Mouse (Mus musculus) thymus, adult 2 months (tissue): Measurements from ENCODE around the gene Ccdc51. TPM values are rescaled to one million over a fixed set of nuclear protein-coding genes. Genes with fewer than 3 reads are reported as not detected.
A peak's percentile ranks its signal among the peaks of the same experiment; 100 is the strongest.

Experiments
- DNase-seq: peaks from one replicate; pipeline ENCODE4 v3.0.0; 2021
- H3K27ac ChIP-seq: fragments of 200-500 bp; 2 replicates; pipeline ENCODE4 v1.5.1; 2012; ENCODE audit warnings: low read length, control low read depth; ENCODE audit not compliant: control insufficient read depth, insufficient read depth
- H3K27me3 ChIP-seq: fragments of 200-500 bp; 2 replicates; pipeline ENCODE4 v1.6.1; 2012; ENCODE audit warnings: mild to moderate bottlenecking, low read length, moderate library complexity, mixed read lengths; ENCODE audit not compliant: control insufficient read depth, insufficient read depth
- H3K36me3 ChIP-seq: fragments of 200-500 bp; 2 replicates; pipeline ENCODE4 v1.6.1; 2012; ENCODE audit warnings: mild to moderate bottlenecking, low read length, moderate library complexity; ENCODE audit not compliant: control insufficient read depth, insufficient read depth
- H3K4me1 ChIP-seq: fragments of 200-500 bp; replicated peaks from 2 replicates; pipeline ENCODE4 v1.6.1; 2012; ENCODE audit warnings: low read length; ENCODE audit not compliant: control insufficient read depth, insufficient read depth
- H3K4me3 ChIP-seq: fragments of 200-500 bp; 2 replicates; pipeline ENCODE4 v1.5.1; 2012; ENCODE audit warnings: mild to moderate bottlenecking, low read length, control low read depth, moderate library complexity; ENCODE audit not compliant: control insufficient read depth, insufficient read depth
- CTCF ChIP-seq: fragments of 200-500 bp; IDR thresholded peaks from 2 replicates; pipeline ENCODE4 v1.5.1; 2012; ENCODE audit warnings: mild to moderate bottlenecking, control low read depth, low read length, moderate library complexity, borderline replicate concordance; ENCODE audit not compliant: control insufficient read depth, poor library complexity, insufficient read depth; ENCODE audit errors: extremely low read depth
- POLR2A ChIP-seq: fragments of 200-500 bp; IDR thresholded peaks from 2 replicates; pipeline ENCODE4 v1.6.1; 2012; ENCODE audit warnings: mild to moderate bottlenecking, low read length, control low read depth, moderate library complexity; ENCODE audit not compliant: control insufficient read depth, poor library complexity, insufficient read depth; ENCODE audit errors: extremely low read depth
- WGBS: fragments of 180-500 bp; shearing (Covaris S2); methylation state at CpG from one replicate; pipeline ENCODE4 v1.1.7; 2018; 5-methylcytosine and 5-hydroxymethylcytosine counted together
- polyA plus RNA-seq: library from polyadenylated mRNA; depleted of rRNA; stranded (reverse); fragments of >200 nt; gene quantifications from 2 replicates; pipeline ENCODE4 v1.2.3, GENCODE M21; 2012; rRNA removed

Gene Ccdc51
- polyA plus RNA-seq = 11.7 and 11.9 TPM in 2 replicates

DNA sequence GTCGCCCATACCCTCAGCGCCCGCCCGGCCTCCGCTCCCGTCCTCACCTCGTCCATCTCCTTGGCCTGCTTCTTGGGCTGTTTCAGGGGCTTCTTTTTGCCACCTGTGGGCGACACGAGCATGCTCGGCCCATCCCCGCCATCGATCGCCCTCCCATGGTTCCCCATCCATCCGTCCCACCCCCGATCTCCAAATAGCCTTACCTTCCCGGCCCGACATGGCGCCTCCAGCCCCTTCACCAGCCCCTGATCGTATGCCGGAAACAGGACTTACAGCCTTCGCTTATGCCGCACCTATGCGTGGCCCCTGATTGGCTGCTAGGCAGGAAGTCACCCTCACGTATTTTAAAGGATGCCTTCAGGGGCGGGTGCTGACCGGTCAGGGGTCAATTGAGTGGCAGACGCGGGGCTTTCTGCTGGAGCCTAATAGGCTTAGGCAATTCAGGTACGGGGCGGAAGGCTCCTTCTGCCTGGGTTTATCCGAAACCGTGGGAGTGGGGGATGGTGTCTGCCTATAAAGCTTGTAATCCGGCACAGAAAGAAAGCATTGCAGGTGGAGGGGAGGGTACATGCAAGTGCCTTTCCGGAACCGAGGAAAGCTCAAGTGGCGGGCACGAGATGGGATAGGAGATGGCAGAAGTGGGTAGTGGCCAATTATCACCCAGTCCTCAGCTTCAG, at the start of gene Ccdc51, which contains the start of gene Tma7:
Gene Ccdc51, plus strand, starts transcription at position 370 of the 677 bp plus-strand sequence.
Gene Tma7, minus strand, starts transcription at position 464 of the 677 bp plus-strand sequence.
- WGBS = under 1% methylated on average over 37 of the region's 37 CpGs
- TF ChIP-seq POLR2A (peak; percentile 85), CTCF (peak; percentile 35; the same call in 1 of the 2 replicates)
- peak; percentile 83 for DNase-seq
- Histone ChIP-seq H3K36me3 (peaks cover 9% of the 10 kb centered on the region), H3K4me1 (peaks cover 6% of the 10 kb centered on the region), H3K27ac (peak within 1 kb of the TSS; percentile 7; the same call in 1 of the 2 replicates), H3K27me3 (no peaks in the 10 kb centered on the region), H3K4me3 (peak within 1 kb of the TSS; percentile 86)

DNA sequence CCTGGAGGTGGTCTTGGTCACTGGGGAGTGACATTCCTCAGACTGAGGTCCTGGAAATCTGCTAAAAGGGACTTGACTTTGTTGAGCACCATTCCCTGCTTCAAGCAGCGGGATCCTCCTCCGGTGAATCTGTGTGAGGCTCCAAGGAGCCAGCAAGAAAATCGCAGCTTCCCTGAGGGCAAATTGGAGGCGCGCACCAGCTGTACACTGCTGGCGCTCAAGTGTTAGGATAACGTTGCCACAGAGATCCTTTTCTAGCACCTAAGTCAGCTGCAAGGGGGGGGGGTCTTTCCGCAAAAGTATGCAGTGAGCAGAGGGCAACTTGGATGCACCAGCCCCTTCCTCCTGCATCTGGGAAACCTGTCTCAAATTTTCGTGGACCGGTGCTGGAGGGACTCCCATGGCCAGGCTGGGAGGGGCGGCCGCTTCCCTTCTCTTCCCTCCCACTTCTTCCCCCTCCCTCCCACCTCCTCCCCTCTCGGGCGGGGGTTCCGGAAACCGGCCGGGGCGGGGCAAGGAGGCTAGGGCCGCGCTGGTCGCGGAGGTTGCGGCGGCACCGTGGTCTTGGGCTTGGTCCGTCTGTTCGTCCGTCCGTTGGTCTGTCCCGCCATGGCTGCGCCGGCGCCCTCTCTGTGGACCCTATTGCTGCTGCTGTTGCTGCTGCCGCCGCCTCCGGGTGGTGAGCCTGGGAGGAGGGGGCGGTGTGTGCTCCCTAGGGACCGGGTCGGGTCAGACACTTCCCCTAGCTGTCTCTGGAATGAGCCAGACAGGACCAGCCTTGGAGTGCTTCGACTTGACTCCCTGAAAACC, 44.0 kb upstream of the Ccdc51 start, which contains the start of gene Shisa5:
Gene Shisa5, plus strand, starts transcription at position 480 of the 810 bp plus-strand sequence.
- 2% methylated on average over 40 of the region's 40 CpGs for WGBS
- DNase-seq = peak; percentile 86
- Histone ChIP-seq H3K4me1 (peaks cover 16% of the 10 kb centered on the region), H3K36me3 (no peaks in the 10 kb centered on the region), H3K4me3 (peak within 1 kb of the TSS; percentile 79), H3K27ac (no peak within 1 kb of the TSS), H3K27me3 (no peaks in the 10 kb centered on the region)
- TF ChIP-seq CTCF (no peak), POLR2A (0 out of 2 replicates have a peak, but pooled peaks have one; percentile 43)

DNA sequence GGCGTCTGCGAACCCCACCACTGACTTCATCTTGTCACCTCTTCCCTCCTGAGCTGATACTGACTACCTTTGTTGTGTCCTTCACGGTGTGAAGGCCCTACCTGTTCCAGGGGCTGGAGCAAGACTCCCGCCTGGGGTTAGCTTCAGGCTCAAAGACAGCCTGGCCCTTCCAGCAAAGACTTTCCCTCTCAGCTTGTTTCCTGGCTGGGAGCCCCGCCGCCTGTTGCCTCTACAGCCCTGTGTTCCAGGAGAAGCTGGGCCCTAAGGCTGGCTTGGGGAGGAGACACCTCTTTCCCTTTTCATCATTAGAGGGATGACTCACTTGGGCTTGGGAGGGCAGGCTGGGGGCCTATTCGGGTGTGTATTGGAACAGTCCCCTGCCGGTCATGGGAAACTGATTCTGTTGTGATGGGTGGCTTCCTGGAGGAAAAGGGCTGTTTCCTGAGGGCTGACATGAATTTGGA, 43.4 kb upstream of the Ccdc51 start:
- H3K36me3 ChIP-seq = no peaks in the 10 kb centered on the region
- no peak for DNase-seq
- H3K4me1 ChIP-seq = peaks cover 16% of the 10 kb centered on the region
- peak overlapping the region; percentile 79 for H3K4me3 ChIP-seq
- WGBS = 34% methylated on average over 8 of the region's 8 CpGs
- H3K27me3 ChIP-seq = no peaks in the 10 kb centered on the region
- TF ChIP-seq POLR2A = no peak
- no peak for TF ChIP-seq CTCF
- no peak overlapping the region for H3K27ac ChIP-seq

DNA sequence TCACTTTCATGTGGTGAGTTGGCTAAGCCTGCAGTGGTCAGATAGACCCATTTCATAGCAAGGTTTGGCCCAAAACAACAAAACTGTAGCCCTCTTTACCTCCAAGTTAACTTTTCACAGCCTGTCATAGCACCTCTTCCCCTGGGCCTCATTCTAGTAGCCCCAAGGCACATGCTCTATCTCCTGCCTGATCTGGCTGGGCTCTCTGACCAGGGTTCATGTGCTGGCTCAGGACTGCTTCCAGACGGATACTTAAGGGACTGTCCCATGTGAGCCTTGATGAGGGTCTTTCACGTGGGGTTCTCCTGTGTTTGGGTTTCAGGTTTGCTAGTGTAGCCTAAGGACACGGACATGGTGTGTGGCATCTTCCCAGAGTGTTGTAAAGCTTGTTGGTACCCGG, 42.6 kb upstream of the Ccdc51 start:
- WGBS = 76% methylated on average over 4 of the region's 4 CpGs
- Histone ChIP-seq H3K27me3 (no peaks in the 10 kb centered on the region), H3K4me1 (peaks cover 16% of the 10 kb centered on the region), H3K27ac (no peak overlapping the region), H3K4me3 (no peak overlapping the region), H3K36me3 (no peaks in the 10 kb centered on the region)
- no peak for DNase-seq
- TF ChIP-seq POLR2A (no peak), CTCF (no peak)

DNA sequence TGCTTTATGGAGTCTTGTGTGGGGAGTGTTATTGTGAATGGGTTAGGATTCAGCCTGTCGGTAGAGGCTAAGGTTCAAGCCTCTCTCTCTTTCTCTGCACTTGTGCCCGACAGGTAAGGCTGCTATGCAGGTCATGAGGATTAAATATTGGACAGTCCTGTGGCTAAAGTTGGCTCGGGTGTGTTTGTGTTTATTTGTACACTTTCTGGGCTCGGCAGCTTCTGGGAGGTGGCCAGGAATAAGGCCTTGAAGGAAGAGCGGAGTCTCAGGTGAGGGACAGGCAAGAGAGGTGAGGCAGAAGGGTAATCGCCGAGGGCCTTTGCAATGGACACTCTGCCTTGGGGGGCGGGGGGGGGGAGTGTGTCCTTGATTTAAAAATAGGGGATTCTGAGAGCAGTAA, 42.1 kb upstream of the Ccdc51 start:
- H3K4me1 ChIP-seq = peaks cover 16% of the 10 kb centered on the region
- H3K36me3 ChIP-seq = no peaks in the 10 kb centered on the region
- DNase-seq = no peak
- no peak overlapping the region for H3K4me3 ChIP-seq
- no peaks in the 10 kb centered on the region for H3K27me3 ChIP-seq
- TF ChIP-seq CTCF = no peak
- no peak for TF ChIP-seq POLR2A
- H3K27ac ChIP-seq = no peak overlapping the region
- 92% methylated on average over 8 of the region's 8 CpGs for WGBS

DNA sequence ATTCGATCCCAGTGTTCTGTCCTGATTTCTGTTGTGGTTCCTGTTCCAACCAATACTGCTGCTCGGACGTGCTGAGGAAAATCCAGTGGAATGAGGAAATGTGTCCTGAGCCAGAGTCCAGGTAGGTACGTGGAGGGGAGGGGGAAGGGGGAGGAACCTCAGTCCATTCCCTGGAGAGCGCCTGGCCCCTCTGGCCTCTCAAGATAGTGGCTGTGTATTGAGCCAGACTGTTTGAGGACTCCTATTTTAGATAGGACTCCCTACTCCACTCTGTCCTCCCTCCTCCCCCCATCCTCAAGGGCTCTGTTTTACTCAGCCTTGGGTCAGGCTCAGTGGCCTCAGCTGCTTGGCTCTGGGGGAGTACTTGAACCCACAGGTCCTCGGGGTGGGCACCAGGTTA, 41.4 kb upstream of the Ccdc51 start:
- Histone ChIP-seq H3K4me3 (no peak overlapping the region), H3K27me3 (no peaks in the 10 kb centered on the region), H3K27ac (no peak overlapping the region), H3K36me3 (no peaks in the 10 kb centered on the region), H3K4me1 (peaks cover 16% of the 10 kb centered on the region)
- no peak for DNase-seq
- no peak for TF ChIP-seq POLR2A
- TF ChIP-seq CTCF = no peak
- WGBS = 89% methylated on average over 6 of the region's 6 CpGs
